Mouse (Mus musculus) kidney, adult 2 months (tissue): Measurements from ENCODE around the gene Arsg. TPM values are rescaled to one million over a fixed set of nuclear protein-coding genes. Genes with fewer than 3 reads are reported as not detected.
A peak's percentile ranks its signal among the peaks of the same experiment; 100 is the strongest.

Experiments
- DNase-seq: peaks from one replicate; pipeline ENCODE4 v3.0.0; 2021
- H3K27ac ChIP-seq: fragments of 200-500 bp; 2 replicates; pipeline ENCODE4 v1.5.1; 2012; ENCODE audit warnings: low read depth, low read length, control low read depth, inconsistent platforms; ENCODE audit not compliant: insufficient read depth
- H3K27me3 ChIP-seq: fragments of 200-500 bp; replicated peaks from 2 replicates; pipeline ENCODE4 v1.6.1; 2012; ENCODE audit warnings: mild to moderate bottlenecking, moderate library complexity, low read length, inconsistent platforms; ENCODE audit not compliant: control insufficient read depth, insufficient read depth
- H3K36me3 ChIP-seq: fragments of 200-500 bp; 2 replicates; pipeline ENCODE4 v1.6.1; 2012; ENCODE audit warnings: mild to moderate bottlenecking, moderate library complexity, low read length, inconsistent platforms; ENCODE audit not compliant: control insufficient read depth, insufficient read depth
- H3K4me1 ChIP-seq: fragments of 200-500 bp; 2 replicates; pipeline ENCODE4 v1.6.1; 2011; ENCODE audit warnings: low read length; ENCODE audit not compliant: control insufficient read depth, insufficient read depth
- H3K4me3 ChIP-seq: fragments of 200-500 bp; 2 replicates; pipeline ENCODE4 v1.5.1; 2011; ENCODE audit warnings: mild to moderate bottlenecking, low read depth, low read length, control low read depth; ENCODE audit not compliant: insufficient read depth
- CTCF ChIP-seq: fragments of 200-500 bp; conservative IDR thresholded peaks from 2 replicates; pipeline ENCODE4 v1.5.1; 2011; ENCODE audit warnings: low read depth, mild to moderate bottlenecking, control low read depth, low read length, moderate library complexity, mixed read lengths; ENCODE audit not compliant: insufficient read depth, insufficient read length
- POLR2A ChIP-seq: fragments of 200-500 bp; IDR thresholded peaks from one replicate; pipeline ENCODE4 v1.6.1; 2011; ENCODE audit warnings: low read depth, low read length, control low read depth
- WGBS: fragments of 180-500 bp; shearing (Covaris S2); methylation state at CpG from one replicate; pipeline ENCODE4 v1.1.7; 2018; 5-methylcytosine and 5-hydroxymethylcytosine counted together
- polyA plus RNA-seq: library from polyadenylated mRNA; depleted of rRNA; stranded (reverse); fragments of >200 nt; gene quantifications from 2 replicates; pipeline ENCODE4 v1.2.3, GENCODE M21; 2012

The Arsg gene
- polyA plus RNA-seq, 1 experiment, result 20.9 TPM

DNA sequence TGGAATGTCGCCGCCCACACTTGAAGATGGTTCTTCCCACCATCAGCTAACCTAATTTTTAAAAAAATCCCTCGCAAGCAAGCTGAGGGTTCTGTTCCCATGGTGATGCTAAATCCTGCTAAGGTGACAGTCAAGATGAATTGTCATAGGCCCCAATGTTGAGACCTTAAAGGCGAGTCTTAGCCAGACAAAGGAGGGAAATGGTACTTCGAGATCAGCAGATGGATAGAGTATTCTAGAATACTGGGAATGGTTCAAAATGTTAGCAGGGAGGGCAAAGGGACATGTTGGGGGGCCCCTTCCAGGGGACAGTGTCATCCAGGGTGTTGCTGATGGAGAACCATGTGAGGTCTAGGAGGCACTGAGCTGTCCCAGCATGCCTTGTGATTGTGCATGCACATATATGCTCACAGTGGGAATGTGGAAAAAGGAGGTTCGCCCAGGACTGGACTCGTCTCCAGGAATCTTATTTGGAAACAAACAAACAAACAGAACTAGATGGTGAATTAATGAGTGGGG, 23.4 kb downstream of the Arsg start:
- Histone ChIP-seq H3K4me1 (peaks cover 15% of the 10 kb centered on the region), H3K4me3 (no peak overlapping the region), H3K27ac (no peak overlapping the region), H3K27me3 (no peaks in the 10 kb centered on the region), H3K36me3 (no peaks in the 10 kb centered on the region)
- WGBS, result 68% methylated on average over 7 of the region's 7 CpGs
- no peak for DNase-seq
- TF ChIP-seq POLR2A, result no peak
- no peak for TF ChIP-seq CTCF

DNA sequence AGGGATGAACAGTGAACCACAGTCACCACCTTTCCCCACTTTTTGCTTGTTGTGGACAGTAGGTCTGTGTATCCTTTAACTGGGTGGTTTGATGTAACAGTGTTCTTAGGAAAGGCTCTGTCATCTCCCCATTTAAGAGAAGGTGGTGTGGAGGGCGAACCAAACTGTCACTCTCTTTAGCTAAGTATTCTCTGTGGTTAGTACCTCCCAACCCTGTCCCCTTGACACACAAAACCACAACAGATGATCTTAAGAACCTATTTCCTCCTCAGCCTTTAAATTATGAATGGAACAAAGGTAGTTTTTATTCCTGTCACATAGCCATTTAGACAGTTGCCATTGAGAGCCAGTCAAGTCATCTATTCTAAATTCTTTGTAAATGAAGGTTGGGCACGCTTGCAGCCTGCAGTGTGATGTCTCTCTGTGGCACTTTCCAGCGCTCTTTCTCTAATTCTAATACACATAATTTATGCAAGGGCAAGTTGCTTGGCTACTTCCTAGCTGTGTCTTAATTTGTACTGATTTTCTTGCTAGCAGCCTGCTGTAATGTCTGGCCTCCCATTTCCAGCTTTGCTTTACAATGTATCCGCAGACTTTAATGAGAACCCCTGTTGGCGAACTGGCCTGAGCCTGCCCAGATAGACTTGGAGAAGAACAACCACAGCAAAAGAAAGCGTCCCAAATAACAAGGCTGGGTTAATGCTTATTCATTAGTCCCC, 24.0 kb downstream of the Arsg start:
- Histone ChIP-seq H3K36me3 (no peaks in the 10 kb centered on the region), H3K27me3 (no peaks in the 10 kb centered on the region), H3K27ac (no peak overlapping the region), H3K4me1 (peaks cover 15% of the 10 kb centered on the region), H3K4me3 (no peak overlapping the region)
- no peak for DNase-seq
- WGBS, result 88% methylated on average over 6 of the region's 6 CpGs
- TF ChIP-seq POLR2A, result no peak
- TF ChIP-seq CTCF, result no peak

DNA sequence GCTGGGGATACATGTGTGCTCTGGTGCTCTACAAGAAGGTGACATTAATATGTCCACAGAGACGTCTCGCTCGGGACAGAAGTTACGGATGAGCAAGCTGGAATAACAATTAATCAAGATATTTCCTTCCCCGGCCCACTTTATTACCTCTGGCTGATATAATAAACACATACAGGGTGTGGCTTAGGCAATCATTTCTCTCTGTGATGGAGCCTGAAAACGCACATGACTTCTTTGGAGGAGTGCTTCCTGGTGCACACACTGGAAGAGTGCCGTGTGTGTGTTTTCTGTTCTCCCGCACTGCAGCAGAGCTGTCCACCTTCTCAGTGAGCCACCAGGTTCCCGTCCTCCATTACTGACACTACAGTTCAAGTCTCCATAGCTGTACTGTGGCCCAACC, 24.8 kb downstream of the Arsg start:
- DNase-seq, result no peak
- Histone ChIP-seq H3K36me3 (no peaks in the 10 kb centered on the region), H3K4me3 (no peak overlapping the region), H3K27me3 (no peaks in the 10 kb centered on the region), H3K4me1 (peaks cover 15% of the 10 kb centered on the region), H3K27ac (no peak overlapping the region)
- WGBS, result 59% methylated on average over 9 of the region's 9 CpGs
- no peak for TF ChIP-seq POLR2A
- no peak for TF ChIP-seq CTCF

DNA sequence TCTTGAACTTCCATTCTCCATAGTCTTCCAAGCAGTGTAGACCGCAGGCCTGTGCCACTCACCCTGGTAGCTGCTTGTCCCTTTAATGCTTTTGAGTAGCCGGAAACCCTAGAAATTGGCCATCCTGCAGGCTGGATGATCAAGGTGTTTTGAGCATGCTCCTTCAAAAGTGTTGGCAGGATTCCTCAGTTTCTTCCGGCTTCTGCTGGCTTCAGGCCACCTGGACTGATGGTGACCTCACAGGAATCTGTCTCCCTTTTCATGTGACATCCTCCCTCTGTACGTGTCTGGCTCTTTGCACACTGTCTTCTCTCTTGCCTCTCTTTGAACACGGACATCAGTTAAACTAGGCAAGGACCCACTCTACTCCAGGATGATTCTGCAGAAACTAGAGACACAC, 27.0 kb downstream of the Arsg start:
- Histone ChIP-seq H3K4me1 (peaks cover 13% of the 10 kb centered on the region), H3K27me3 (no peaks in the 10 kb centered on the region), H3K4me3 (no peak overlapping the region), H3K36me3 (no peaks in the 10 kb centered on the region), H3K27ac (no peak overlapping the region)
- DNase-seq, result peak; percentile 89
- WGBS, result 44% methylated on average over 5 of the region's 5 CpGs
- TF ChIP-seq POLR2A, result no peak

DNA sequence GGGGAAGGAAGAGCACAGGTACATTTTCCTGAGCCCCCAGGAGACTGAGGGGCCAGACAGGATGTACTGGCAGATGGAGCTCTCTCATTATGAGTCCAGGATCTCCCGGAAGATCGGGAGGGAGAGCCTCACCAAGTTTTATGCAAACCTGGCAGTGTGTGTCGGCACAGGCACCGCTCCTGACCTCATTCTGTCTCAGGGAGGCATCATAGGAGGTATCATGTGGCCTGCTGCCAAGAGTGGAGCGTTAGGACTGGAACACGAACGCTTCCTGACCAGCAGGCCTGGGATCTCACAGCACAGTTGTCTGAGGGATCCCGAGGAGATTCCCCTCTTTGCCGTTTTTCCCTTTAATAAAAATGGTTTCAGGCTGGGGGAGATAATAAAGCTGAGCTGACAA, 31.8 kb downstream of the Arsg start:
- no peaks in the 10 kb centered on the region for H3K36me3 ChIP-seq
- no peak for TF ChIP-seq CTCF
- TF ChIP-seq POLR2A, result no peak
- H3K27me3 ChIP-seq, result no peaks in the 10 kb centered on the region
- H3K4me3 ChIP-seq, result no peak overlapping the region
- H3K27ac ChIP-seq, result no peak overlapping the region
- 34% methylated on average over 9 of the region's 9 CpGs for WGBS
- no peaks in the 10 kb centered on the region for H3K4me1 ChIP-seq
- DNase-seq, result peak; percentile 84

DNA sequence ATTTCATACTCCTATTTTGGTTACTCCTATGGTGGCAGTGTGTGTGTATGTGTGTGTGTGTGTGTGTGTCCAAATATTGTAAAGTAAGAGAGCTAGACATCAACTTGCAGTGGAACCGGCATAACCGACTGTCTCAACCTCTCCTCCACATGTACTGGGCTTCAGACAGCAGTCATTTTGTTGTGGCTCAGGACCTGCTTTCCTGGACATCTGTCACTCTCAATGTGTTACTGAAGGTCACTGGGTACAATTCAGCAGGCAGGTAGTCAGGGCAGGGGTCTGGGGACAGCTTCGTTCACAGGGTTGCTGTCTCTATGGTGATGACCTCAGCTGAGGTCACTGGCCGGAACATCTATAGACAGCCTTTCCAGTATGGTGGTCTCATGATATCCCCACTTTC, 32.6 kb downstream of the Arsg start:
- Histone ChIP-seq H3K4me1 (no peaks in the 10 kb centered on the region), H3K4me3 (no peak overlapping the region), H3K27ac (no peak overlapping the region), H3K27me3 (no peaks in the 10 kb centered on the region), H3K36me3 (no peaks in the 10 kb centered on the region)
- TF ChIP-seq CTCF (no peak), POLR2A (no peak)
- WGBS, result 87% methylated on average over 4 of the region's 4 CpGs
- DNase-seq, result no peak

DNA sequence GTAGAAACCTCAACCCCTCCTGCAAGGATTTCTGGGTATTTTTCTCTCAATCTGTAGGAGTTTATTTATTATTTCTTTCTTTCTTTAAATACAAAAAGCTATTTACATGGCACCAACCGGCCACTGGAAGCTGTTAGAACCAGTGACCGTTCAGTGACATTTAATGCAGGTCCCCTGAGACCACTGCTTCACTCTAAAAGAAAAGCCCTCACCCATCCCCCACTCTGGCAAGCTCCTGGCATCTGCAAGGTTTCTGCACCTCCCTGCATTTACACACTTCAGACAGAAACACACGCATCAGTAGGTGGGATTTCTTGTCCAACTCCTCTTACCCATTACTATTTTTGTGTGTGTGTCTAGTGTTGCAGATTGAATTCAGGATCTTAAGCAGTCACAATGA, 33.9 kb downstream of the Arsg start:
- WGBS, result 71% methylated on average over 3 of the region's 3 CpGs
- Histone ChIP-seq H3K27ac (no peak overlapping the region), H3K4me1 (no peaks in the 10 kb centered on the region), H3K36me3 (no peaks in the 10 kb centered on the region), H3K4me3 (no peak overlapping the region), H3K27me3 (no peaks in the 10 kb centered on the region)
- DNase-seq, result no peak
- TF ChIP-seq POLR2A (no peak), CTCF (no peak)
